Mouse (Mus musculus): ENCODE measurements at regions not wholly inside any gene's neighbourhood (a gene's known extent, or its start where the extent isn't known, plus 50 kb on each side); places are given as distances from the start of the nearest gene placed in this dataset.

DNA sequence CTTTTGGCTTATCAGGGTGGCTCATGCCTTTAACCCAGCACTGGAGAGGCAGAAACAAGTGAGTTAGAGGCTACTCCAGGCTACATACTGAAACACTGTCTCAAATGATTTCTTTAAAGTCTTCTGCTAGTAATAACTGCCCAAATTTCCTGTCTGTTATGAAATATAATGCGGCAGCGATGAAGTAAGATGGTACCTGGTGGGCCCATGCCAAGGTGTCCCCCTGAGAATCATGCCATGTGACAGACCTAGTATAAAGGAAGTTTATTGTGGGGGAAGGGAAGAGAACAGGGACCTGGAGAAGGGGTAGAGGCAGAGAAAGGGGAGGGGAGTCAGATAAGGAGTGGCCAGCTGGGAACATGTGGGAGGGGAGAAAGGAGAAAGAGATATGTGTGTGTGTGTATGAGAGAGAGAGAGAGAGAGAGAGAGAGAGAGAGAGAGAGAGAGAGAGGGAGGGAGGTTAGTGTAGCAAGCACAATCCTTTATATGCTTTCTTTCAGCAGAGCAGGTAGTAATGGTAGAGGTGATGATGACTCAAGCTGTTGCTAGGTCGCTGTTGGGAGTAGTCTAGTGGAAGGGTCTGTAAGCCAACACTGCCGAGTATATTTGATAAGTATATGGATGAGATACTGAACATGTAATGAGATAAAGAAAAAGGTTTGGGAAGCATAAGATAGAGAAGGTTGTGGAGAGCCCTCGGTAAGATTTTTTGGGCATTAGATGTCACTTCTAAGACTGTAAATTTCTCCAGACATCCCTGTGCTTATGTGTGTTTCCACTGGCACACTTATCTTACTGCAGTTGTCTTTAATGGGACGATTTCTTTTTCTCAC, 71.1 kb upstream of the Dph5 start:
- DNase-seq, result no peak

- DNase-seq, result no peak
Measured at GRCm38 (mm10) chr3:115817771-115818170, 69.9 kb upstream of the Dph5 start.

DNA sequence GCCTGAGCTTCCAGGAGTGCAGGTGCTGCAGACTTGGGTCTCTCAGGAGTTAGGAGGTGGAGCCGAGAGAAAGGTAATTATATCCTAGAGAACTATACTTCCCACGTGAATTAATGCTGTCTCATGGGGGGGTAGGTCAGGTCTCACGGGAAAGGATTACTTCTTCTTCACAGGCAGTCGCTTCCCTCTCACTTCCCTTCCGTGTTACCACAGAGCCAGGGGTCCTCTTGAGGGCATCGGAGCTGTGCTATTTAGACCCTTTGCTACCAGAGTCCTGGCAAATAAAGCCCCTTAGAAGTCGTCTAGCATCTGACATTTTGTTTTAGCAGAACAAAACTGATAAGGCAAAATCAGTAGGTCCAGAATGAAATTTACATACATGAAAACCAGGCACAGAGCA, 68.9 kb upstream of the Dph5 start:
- DNase-seq, result no peak

DNA sequence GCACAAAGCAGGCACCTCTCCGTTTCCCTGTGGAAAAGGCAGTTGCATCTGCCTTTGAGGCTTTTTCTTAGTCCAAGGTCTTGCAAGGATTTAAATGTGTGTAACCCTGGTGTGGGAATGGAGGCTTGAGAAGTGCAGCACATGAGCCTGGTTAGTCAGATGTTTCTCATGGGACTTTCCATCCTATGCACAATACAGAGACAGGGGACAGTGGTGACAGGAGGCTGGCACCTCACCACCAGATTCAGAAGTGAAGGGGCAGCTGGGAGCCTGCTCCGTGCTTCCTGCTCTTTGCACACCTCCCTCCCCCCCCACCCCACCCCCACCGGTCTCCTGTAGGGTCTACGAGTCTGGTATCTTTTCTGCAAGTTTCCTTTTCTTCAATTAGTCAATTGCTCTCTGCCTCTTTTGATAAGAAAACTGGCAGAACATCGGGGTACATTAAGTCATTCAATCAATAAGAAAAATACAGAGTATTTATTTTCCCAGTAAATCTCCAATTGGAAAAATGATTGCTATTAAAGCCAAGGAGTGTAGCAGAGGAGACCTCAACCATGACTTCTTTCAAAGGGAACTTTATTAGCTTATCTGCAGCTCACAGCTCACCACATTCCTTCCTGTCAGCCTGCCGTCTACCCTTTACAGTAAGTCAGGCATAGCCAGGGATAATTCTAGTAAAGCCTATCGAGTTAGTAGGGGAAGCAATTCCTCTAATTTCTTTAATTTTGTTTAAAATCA, 68.1 kb upstream of the Dph5 start:
- DNase-seq, result no peak

DNA sequence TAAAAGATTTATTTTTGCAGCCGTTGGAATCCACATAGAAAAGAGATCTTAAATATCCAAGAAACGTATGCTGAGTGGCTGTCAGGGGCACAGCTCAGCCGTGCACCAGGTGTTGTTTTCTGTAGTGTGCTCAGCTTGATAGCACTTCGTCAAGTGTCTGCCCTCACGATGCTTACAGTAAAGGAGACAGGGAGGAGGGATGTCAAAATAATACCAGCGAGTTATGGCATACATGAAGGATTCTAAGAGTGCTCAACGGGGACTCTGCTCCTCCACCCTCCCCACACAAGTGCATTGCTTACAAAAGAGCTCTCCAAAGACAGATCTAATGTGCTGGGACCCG, 67.5 kb upstream of the Dph5 start:
- DNase-seq, result no peak

GRCm38 (mm10) chr3:115821627-115822026, 66.0 kb upstream of the Dph5 start:
- no peak for DNase-seq

- no peak for DNase-seq
Measured at GRCm38 (mm10) chr3:115822491-115822890, 65.1 kb upstream of the Dph5 start.

GRCm38 (mm10) chr3:115823741-115824140, 63.9 kb upstream of the Dph5 start:
- DNase-seq, result no peak

- DNase-seq, result no peak
Measured at GRCm38 (mm10) chr3:115824792-115825191, 62.8 kb upstream of the Dph5 start.

DNA sequence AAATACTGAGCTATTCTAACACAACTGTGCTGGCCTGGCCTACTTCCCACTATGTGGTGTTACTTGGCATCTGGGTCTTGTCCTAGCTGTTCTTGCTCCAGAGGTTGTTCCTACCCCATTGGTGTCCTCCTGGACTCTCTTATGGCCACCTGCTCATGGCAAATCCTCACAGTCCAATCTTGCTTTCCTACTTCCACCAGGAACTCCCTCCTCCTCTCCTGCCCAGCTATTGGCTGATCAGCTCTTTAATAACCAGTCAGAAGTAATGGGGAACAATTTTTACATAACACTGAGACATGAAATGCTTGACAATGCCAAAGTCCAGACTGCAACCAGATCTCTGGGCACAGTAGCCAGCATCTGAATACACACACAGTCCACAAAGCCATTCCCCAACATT, 52.3 kb upstream of the Dph5 start:
- DNase-seq, result peak; percentile 11

GRCm38 (mm10) chr3:115837617-115838216, 49.9 kb upstream of the Dph5 start:
- DNase-seq, result no peak
